Mouse (Mus musculus) liver, embryonic 14.5 days (tissue): ENCODE measurements around the gene Dip2c.

Experiments
- CTCF ChIP-seq: IDR thresholded peaks from 2 replicates; pipeline ENCODE4 v1.5.1; 2016; ENCODE audit warnings: antibody characterized with exemption, low read depth, control low read depth
- EP300 ChIP-seq: IDR thresholded peaks from 2 replicates; pipeline ENCODE4 v1.6.1; 2016; ENCODE audit warnings: antibody characterized with exemption, low read depth

GRCm38 (mm10) chr13:9562921-9563320 is 286.6 kb downstream of the Dip2c start:
- no peak for TF ChIP-seq EP300
- TF ChIP-seq CTCF = peak; percentile 72
